Mouse (Mus musculus): ENCODE data around the gene Cs.

GRCm38 (mm10) chr10:128388941-128389340, 51.4 kb downstream of the Cs start:
- TF ChIP-seq POLR2A (IDR thresholded peaks at IDR 0.05; ENCODE audit: borderline replicate concordance, control insufficient read depth, low read depth, low read length): no peak
- TF ChIP-seq CTCF (IDR thresholded peaks at IDR 0.05; ENCODE audit: control insufficient read depth, insufficient read depth, low read length): no peak

Data from bone marrow, adult 2 months (tissue).